Mouse (Mus musculus) spleen, adult 2 months (tissue): ENCODE measurements at regions not wholly inside any gene's neighbourhood (a gene's known extent, or its start where the extent isn't known, plus 50 kb on each side); places are given as distances from the start of the nearest gene placed in this dataset.
"Not testable (repeated sequence)": the region's sequence is repeated elsewhere in the genome, so short reads cannot be mapped to it uniquely, and the experiment has no call there.

Experiments
- DNase-seq, 2 experiments: peaks; one replicate each; pipeline versions ENCODE4 v3.0.0 to v3.0.0-alpha.2; 2012 to 2021; ENCODE audit warnings: low spot score in 2 of 2, low read depth in 1 of 2
- H3K27ac ChIP-seq: fragments of 200-500 bp; 2 replicates; pipeline ENCODE4 v1.5.1; 2012; ENCODE audit warnings: low read length, inconsistent platforms; ENCODE audit not compliant: insufficient read depth
- H3K27me3 ChIP-seq: fragments of 200-500 bp; 2 replicates; pipeline ENCODE4 v1.6.1; 2012; ENCODE audit warnings: mild to moderate bottlenecking, moderate library complexity, low read length, inconsistent platforms; ENCODE audit not compliant: control insufficient read depth, insufficient read depth
- H3K36me3 ChIP-seq: fragments of 200-500 bp; 2 replicates; pipeline ENCODE4 v1.6.1; 2012; ENCODE audit warnings: mild to moderate bottlenecking, low read length, inconsistent platforms; ENCODE audit not compliant: control insufficient read depth, insufficient read depth
- H3K4me1 ChIP-seq: fragments of 200-500 bp; 2 replicates; pipeline ENCODE4 v1.6.1; 2011; ENCODE audit warnings: inconsistent platforms; ENCODE audit not compliant: control insufficient read depth, insufficient read depth, insufficient read length
- H3K4me3 ChIP-seq: fragments of 200-500 bp; 2 replicates; pipeline ENCODE4 v1.5.1; 2011; ENCODE audit warnings: mild to moderate bottlenecking, inconsistent platforms; ENCODE audit not compliant: insufficient read depth, insufficient read length; ENCODE audit errors: extremely low read depth
- CTCF ChIP-seq: fragments of 200-500 bp; IDR thresholded peaks from 2 replicates; pipeline ENCODE4 v1.5.1; 2011; ENCODE audit warnings: mild to moderate bottlenecking, inconsistent platforms; ENCODE audit not compliant: insufficient read depth, insufficient read length, insufficient replicate concordance; ENCODE audit errors: extremely low read depth
- POLR2A ChIP-seq: fragments of 200-500 bp; IDR thresholded peaks from 2 replicates; pipeline ENCODE4 v1.6.1; 2011; ENCODE audit warnings: low read depth, low read length, inconsistent platforms
- WGBS: fragments of 180-500 bp; shearing (Covaris S2); methylation state at CpG from one replicate; pipeline ENCODE4 v1.1.7; 2018; 5-methylcytosine and 5-hydroxymethylcytosine counted together

DNA sequence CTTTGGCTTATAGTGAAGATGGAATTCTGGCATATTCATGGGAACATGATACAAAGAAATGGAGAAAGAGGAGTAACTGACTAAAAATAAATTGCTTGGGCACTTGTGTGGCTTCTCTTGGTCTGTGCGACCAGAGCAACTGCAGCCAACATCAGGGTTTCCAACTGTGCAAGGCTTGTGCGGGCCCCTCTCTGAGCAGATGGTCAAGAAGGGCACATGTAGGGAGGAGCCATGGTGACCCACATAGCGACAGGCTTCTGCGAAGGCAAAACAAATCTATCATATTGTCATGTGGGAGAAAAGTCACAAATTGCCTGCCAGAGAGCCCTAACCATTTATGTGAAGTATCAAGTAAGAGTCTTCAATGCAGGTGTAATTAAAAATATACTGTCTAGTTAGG lies 321.6 kb downstream of the Grxcr1 start:
- 81% methylated on average over 4 of the region's 4 CpGs for WGBS
- no peak for TF ChIP-seq CTCF
- no peak for TF ChIP-seq POLR2A
- no peaks in the 10 kb centered on the region for H3K4me1 ChIP-seq
- H3K36me3 ChIP-seq: no peaks in the 10 kb centered on the region
- no peaks in the 10 kb centered on the region for H3K27me3 ChIP-seq
- DNase-seq: no peak
- no peak overlapping the region for H3K4me3 ChIP-seq
- H3K27ac ChIP-seq: no peak overlapping the region

DNA sequence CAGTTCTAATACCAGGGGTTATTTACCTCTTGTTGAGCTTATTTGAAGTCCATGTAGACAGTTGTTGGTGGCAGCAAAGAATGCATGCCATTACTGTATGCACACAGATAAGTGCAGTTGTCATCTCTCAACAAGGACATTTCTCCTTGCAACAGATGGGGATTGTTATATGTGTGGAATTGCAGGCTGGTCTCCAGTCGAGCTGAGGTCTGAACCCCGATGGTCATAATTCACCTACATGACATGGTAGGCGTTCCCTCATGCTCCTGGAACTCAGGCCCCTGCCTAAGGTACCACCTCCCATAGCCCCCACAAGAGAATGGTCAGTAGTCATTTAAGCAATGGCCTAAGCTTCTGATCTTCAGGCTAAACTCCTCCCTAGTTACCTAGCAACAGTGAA lies 322.2 kb downstream of the Grxcr1 start:
- H3K27me3 ChIP-seq, H3K27ac ChIP-seq, H3K4me3 ChIP-seq, H3K4me1 ChIP-seq, DNase-seq, H3K36me3 ChIP-seq: not testable (repeated sequence)
- 74% methylated on average over 3 of the region's 3 CpGs for WGBS

DNA sequence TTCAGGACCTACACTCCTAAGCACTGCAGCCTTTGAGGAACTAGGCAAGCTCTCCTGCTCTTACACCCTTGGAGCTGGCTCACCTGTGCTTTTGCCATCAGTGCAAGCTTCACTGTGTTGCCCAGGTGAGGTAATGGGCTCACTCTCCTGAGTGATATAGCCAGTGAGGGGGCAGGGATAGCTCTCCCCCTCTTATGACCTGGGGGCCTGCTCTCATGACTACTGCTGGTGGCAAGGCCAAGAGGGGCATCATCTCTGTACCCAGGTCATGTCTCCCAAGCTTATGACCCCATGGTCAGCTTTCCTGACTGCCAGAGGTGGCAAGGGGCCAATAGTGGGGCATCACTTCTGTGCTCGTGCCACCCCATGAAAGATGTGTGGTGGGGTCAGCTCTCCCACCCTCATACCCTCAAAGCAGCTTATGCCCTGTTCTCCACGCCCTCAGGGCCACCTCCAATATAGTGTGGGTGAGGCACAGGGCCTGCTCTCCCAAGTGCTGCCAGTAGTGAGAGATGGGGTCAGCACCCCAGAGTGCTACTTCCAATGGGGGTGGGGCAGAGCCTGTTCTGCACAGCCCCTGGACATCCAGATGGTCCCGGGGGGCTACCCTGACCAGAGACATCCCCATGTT lies 330.1 kb downstream of the Grxcr1 start:
- 74% methylated on average over 3 of the region's 3 CpGs for WGBS
- Histone ChIP-seq H3K27me3 (no peaks in the 10 kb centered on the region), H3K4me1 (no peaks in the 10 kb centered on the region), H3K36me3 (no peaks in the 10 kb centered on the region), H3K4me3 (no peak overlapping the region), H3K27ac (no peak overlapping the region)
- DNase-seq: no peak
- TF ChIP-seq CTCF: no peak
- no peak for TF ChIP-seq POLR2A

DNA sequence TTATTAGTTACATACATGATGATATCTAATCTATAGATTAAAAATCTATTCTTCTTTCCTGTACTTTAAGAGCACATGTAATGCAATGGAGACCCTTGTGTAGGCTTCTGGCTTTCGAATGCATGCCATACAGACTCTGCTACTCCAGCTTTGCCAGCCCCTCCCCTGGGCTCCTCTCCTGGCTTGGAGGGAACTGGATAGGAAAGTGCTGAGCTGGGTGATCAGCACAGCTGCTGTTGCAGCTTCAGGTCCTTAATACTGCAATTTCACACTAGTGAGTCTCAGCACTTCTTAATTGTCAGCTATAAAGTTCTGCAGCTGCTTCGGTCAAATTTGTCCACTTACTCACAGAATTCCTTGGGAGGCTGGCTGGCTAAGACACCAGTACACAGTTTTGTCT lies 341.4 kb downstream of the Grxcr1 start:
- TF ChIP-seq POLR2A (no peak), CTCF (no peak)
- DNase-seq: no peak
- 72% methylated on average over 2 of the region's 2 CpGs for WGBS
- Histone ChIP-seq H3K27ac (no peak overlapping the region), H3K4me1 (no peaks in the 10 kb centered on the region), H3K4me3 (no peak overlapping the region), H3K36me3 (no peaks in the 10 kb centered on the region), H3K27me3 (no peaks in the 10 kb centered on the region)
